22 mouse cellular contexts compared by ENCODE assay signal in genomic region chr12:11427396-11427795, GRCm38 (mm10). TPM values are rescaled to one million over a fixed set of nuclear protein-coding genes. Genes with fewer than 3 reads are reported as not detected.
"Had no signal": no experiment of that assay in that cellular context is flagged by ENCODE, and none has a peak within 500 bp of the region (broad histone marks: within the 10 kb centered on the region; RNA-seq: fewer than 3 reads in every experiment).

No protein-coding gene starts in this region.

- ATAC-seq: hindbrain, embryonic 16.5 days; inflammation-experienced regulatory T-cells, adult 6 months; intestine, embryonic 15.5 days; intestine, postnatal 0 days; liver, embryonic 12.5 days had no signal

- DNase-seq: gastrocnemius, adult 2 months; gastrocnemius, postnatal 10 days; gastrocnemius, postnatal 25 days; heart, adult 18-20 months; heart, postnatal 10 days; heart, postnatal 4 days; kidney, adult 18-20 months; kidney, adult 8-10 months; kidney, postnatal 10 days; kidney, postnatal 36 days; layer of hippocampus, adult 9-11 months; layer of hippocampus, postnatal 36 days; left cerebral cortex, postnatal 4 days had no signal

RNA-seq across cellular contexts. Expression of gene Vsnl1, which starts 9.0 kb away (rescaled TPM):
- total RNA-seq: gastrocnemius, adult 2 months; granulocyte monocyte progenitor cell, adult 5-6 weeks; liver, adult 2 months had no signal

RNA-seq across cellular contexts. Expression of gene Rad51ap2, which starts 28.5 kb away (rescaled TPM):
- total RNA-seq: gastrocnemius, postnatal 25 days; granulocyte monocyte progenitor cell, adult 5-6 weeks; heart, adult 18-20 months; heart, adult 8-10 months; heart, postnatal 10 days; heart, postnatal 25 days; heart, postnatal 4 days; liver, adult 2 months had no signal
